Mouse (Mus musculus) spleen, adult 2 months (tissue): ENCODE data around the gene Sytl3.

Source experiments
- CTCF ChIP-seq: fragments of 200-500 bp; IDR thresholded peaks from 2 replicates; pipeline ENCODE4 v1.5.1; 2011; ENCODE audit warnings: mild to moderate bottlenecking, inconsistent platforms; ENCODE audit not compliant: insufficient read depth, insufficient read length, insufficient replicate concordance; ENCODE audit errors: extremely low read depth
- POLR2A ChIP-seq: fragments of 200-500 bp; IDR thresholded peaks from 2 replicates; pipeline ENCODE4 v1.6.1; 2011; ENCODE audit warnings: low read depth, low read length, inconsistent platforms

GRCm38 (mm10) chr17:6763513-6764226, 104.8 kb downstream of the Sytl3 start:
- TF ChIP-seq POLR2A (no peak), CTCF (no peak)
